Mouse (Mus musculus) heart, adult 2 months (tissue): Measurements from ENCODE around the gene Ttc28. TPM values are rescaled to one million over a fixed set of nuclear protein-coding genes. Genes with fewer than 3 reads are reported as not detected.

Experiments
- DNase-seq, 2 experiments: peaks; one replicate each; pipeline ENCODE4 v3.0.0; 2021
- H3K27ac ChIP-seq: fragments of 200-600 bp; 2 replicates; pipeline ENCODE4 v1.8.1; 2022
- H3K27me3 ChIP-seq: fragments of 200-500 bp; 2 replicates; pipeline ENCODE4 v1.6.1; 2012; ENCODE audit warnings: mild to moderate bottlenecking, low read length, inconsistent platforms, mixed read lengths; ENCODE audit not compliant: control insufficient read depth, insufficient read depth
- H3K36me3 ChIP-seq: fragments of 200-500 bp; 2 replicates; pipeline ENCODE4 v1.6.1; 2012; ENCODE audit warnings: low read length, inconsistent platforms; ENCODE audit not compliant: control insufficient read depth, insufficient read depth
- H3K4me1 ChIP-seq: fragments of 200-500 bp; 2 replicates; pipeline ENCODE4 v1.6.1; 2011; ENCODE audit warnings: low read length; ENCODE audit not compliant: control insufficient read depth, insufficient read depth
- H3K4me3 ChIP-seq: fragments of 200-600 bp; 2 replicates; pipeline ENCODE4 v1.8.1; 2022
- H3K79me2 ChIP-seq: fragments of 200-500 bp; replicated peaks from 2 replicates; pipeline ENCODE4 v1.6.1; 2012; ENCODE audit warnings: mild to moderate bottlenecking, inconsistent platforms, low read length, moderate library complexity, mixed read lengths; ENCODE audit not compliant: control insufficient read depth, insufficient read depth
- H3K9ac ChIP-seq: fragments of 200-500 bp; 2 replicates; pipeline ENCODE4 v1.6.1; 2012; ENCODE audit warnings: low read depth, mild to moderate bottlenecking, control low read depth, inconsistent platforms, low read length, mixed read lengths
- CTCF ChIP-seq: fragments of 200-600 bp; IDR thresholded peaks from 2 replicates; pipeline ENCODE4 v1.8.1; 2022; ENCODE audit warnings: antibody characterized with exemption, mild to moderate bottlenecking, moderate library complexity
- EP300 ChIP-seq: fragments of 200-500 bp; IDR thresholded peaks from 2 replicates; pipeline ENCODE4 v1.6.1; 2011; ENCODE audit warnings: low read depth, low read length, control low read depth; ENCODE audit not compliant: insufficient read depth
- POLR2A ChIP-seq: fragments of 200-500 bp; IDR thresholded peaks from 2 replicates; pipeline ENCODE4 v1.6.1; 2011; ENCODE audit warnings: mild to moderate bottlenecking, low read depth, low read length, control low read depth; ENCODE audit not compliant: insufficient read depth
- WGBS: fragments of 180-500 bp; shearing (Covaris S2); methylation state at CpG from one replicate; pipeline ENCODE4 v1.1.7; 2018; 5-methylcytosine and 5-hydroxymethylcytosine counted together
- intact Hi-C: fragments of 180-260 bp; cut with DNase I; formaldehyde crosslinking; loops from one replicate; pipeline ENCODE4 v1.15.1; 2025
- polyA plus RNA-seq: library from polyadenylated mRNA; depleted of rRNA; stranded (reverse); fragments of >200 nt; gene quantifications from 2 replicates; pipeline ENCODE4 v1.2.3, GENCODE M21; 2012
- total RNA-seq, 2 experiments: library from RNA; stranded (reverse); gene quantifications; 2 replicates each; pipeline ENCODE4 v1.2.3; 2021

Gene Ttc28
- total and polyA plus RNA-seq, 3 experiments = 7.2 to 15.0 (median 12.3) TPM

GRCm38 (mm10) chr5:111218111-111218891 is 338.7 kb downstream of the Ttc28 start:
- Histone ChIP-seq H3K36me3 (no peaks in the 10 kb centered on the region), H3K27me3 (no peaks in the 10 kb centered on the region), H3K4me3 (no peak overlapping the region), H3K9ac (no peak overlapping the region), H3K79me2 (no peaks in the 10 kb centered on the region), H3K27ac (no peak overlapping the region), H3K4me1 (peaks cover 9% of the 10 kb centered on the region)
- DNase-seq = no peak
- intact Hi-C loops = no loop called here
- TF ChIP-seq EP300 (no peak), POLR2A (no peak), CTCF (no peak)
- WGBS = 67% methylated on average over 6 of the region's 6 CpGs

- intact Hi-C loops = no loop called here
- H3K4me3 ChIP-seq = no peak overlapping the region
- H3K27ac ChIP-seq = no peak overlapping the region
- TF ChIP-seq CTCF (no peak), POLR2A (no peak), EP300 (no peak)
- H3K9ac ChIP-seq = no peak overlapping the region
- no peaks in the 10 kb centered on the region for H3K36me3 ChIP-seq
- H3K27me3 ChIP-seq = no peaks in the 10 kb centered on the region
- no peak for DNase-seq
- no peaks in the 10 kb centered on the region for H3K79me2 ChIP-seq
- 92% methylated on average over 5 of the region's 5 CpGs for WGBS
- H3K4me1 ChIP-seq = peaks cover 7% of the 10 kb centered on the region
These were observed 339.4 kb downstream of the Ttc28 start for GRCm38 (mm10) chr5:111218998-111219397.

- Histone ChIP-seq H3K27me3 (no peaks in the 10 kb centered on the region), H3K27ac (no peak overlapping the region), H3K4me3 (no peak overlapping the region), H3K4me1 (peaks cover 2% of the 10 kb centered on the region; the same call in 1 of the 2 replicates), H3K9ac (no peak overlapping the region), H3K36me3 (no peaks in the 10 kb centered on the region), H3K79me2 (no peaks in the 10 kb centered on the region)
- intact Hi-C loops = no loop called here
- DNase-seq = no peak
- TF ChIP-seq CTCF (no peak), POLR2A (no peak), EP300 (no peak)
- 65% methylated on average over 16 of the region's 16 CpGs for WGBS
These were observed 341.2 kb downstream of the Ttc28 start for GRCm38 (mm10) chr5:111220679-111221380.

- no peaks in the 10 kb centered on the region for H3K79me2 ChIP-seq
- no peak overlapping the region for H3K9ac ChIP-seq
- intact Hi-C loops = no loop called here
- H3K36me3 ChIP-seq = peaks cover 3% of the 10 kb centered on the region; the same call in 1 of the 2 replicates
- peaks cover 4% of the 10 kb centered on the region for H3K4me1 ChIP-seq
- DNase-seq = no peak
- H3K4me3 ChIP-seq = no peak overlapping the region
- H3K27ac ChIP-seq = no peak overlapping the region
- H3K27me3 ChIP-seq = no peaks in the 10 kb centered on the region
- TF ChIP-seq EP300 (no peak), POLR2A (no peak), CTCF (no peak)
- WGBS = 54% methylated on average over 11 of the region's 11 CpGs
These were observed 343.2 kb downstream of the Ttc28 start for GRCm38 (mm10) chr5:111222820-111223219.

GRCm38 (mm10) chr5:111225306-111225705 is 345.7 kb downstream of the Ttc28 start:
- Histone ChIP-seq H3K27ac (no peak overlapping the region), H3K4me3 (no peak overlapping the region), H3K79me2 (no peaks in the 10 kb centered on the region), H3K27me3 (no peaks in the 10 kb centered on the region), H3K4me1 (peaks cover 17% of the 10 kb centered on the region), H3K9ac (no peak overlapping the region), H3K36me3 (peaks cover 3% of the 10 kb centered on the region; the same call in 1 of the 2 replicates)
- 83% methylated on average over 11 of the region's 11 CpGs for WGBS
- TF ChIP-seq CTCF = no peak
- TF ChIP-seq EP300 = no peak
- no peak for TF ChIP-seq POLR2A
- intact Hi-C loops = no loop called here
- no peak for DNase-seq

GRCm38 (mm10) chr5:111226486-111226885 is 346.9 kb downstream of the Ttc28 start:
- H3K79me2 ChIP-seq = no peaks in the 10 kb centered on the region
- TF ChIP-seq POLR2A = no peak
- TF ChIP-seq CTCF = no peak
- no peak for TF ChIP-seq EP300
- DNase-seq = no peak
- peaks cover 3% of the 10 kb centered on the region; the same call in 1 of the 2 replicates for H3K36me3 ChIP-seq
- no peak overlapping the region for H3K9ac ChIP-seq
- WGBS = 89% methylated on average over 10 of the region's 10 CpGs
- intact Hi-C loops = no loop called here
- peaks cover 17% of the 10 kb centered on the region for H3K4me1 ChIP-seq
- no peak overlapping the region for H3K27ac ChIP-seq
- H3K4me3 ChIP-seq = no peak overlapping the region
- no peaks in the 10 kb centered on the region for H3K27me3 ChIP-seq
